Mouse (Mus musculus) hindbrain, embryonic 14.5 days (tissue): ENCODE data around the gene Aifm2. TPM values are rescaled to one million over a fixed set of nuclear protein-coding genes. Genes with fewer than 3 reads are reported as not detected.

ENCODE experiments used
- ATAC-seq: fragments of 200-750 bp; cut with Nextera tagmentation; 2 replicates; pipeline ENCODE4 v1.8.0; 2017; ENCODE audit warnings: moderate number of reproducible peaks, mild to moderate bottlenecking, moderate TSS enrichment, moderate library complexity; ENCODE audit not compliant: low FRiP score
- DNase-seq: peaks from one replicate; pipeline ENCODE4 v3.0.0-alpha.2; 2015; ENCODE audit warnings: low spot score
- H3K27ac ChIP-seq: fragments of 300-500 bp; sonication (generic); 2 replicates; pipeline ENCODE4 v1.5.1; 2014; ENCODE audit warnings: mild to moderate bottlenecking, moderate library complexity
- H3K27me3 ChIP-seq: fragments of 300-500 bp; sonication (generic); 2 replicates; pipeline ENCODE4 v1.6.1; 2014; ENCODE audit warnings: mild to moderate bottlenecking, low read length, mixed read lengths; ENCODE audit not compliant: control insufficient read depth, insufficient read depth
- H3K36me3 ChIP-seq: fragments of 300-500 bp; sonication (generic); replicated peaks from 2 replicates; pipeline ENCODE4 v1.6.1; 2014; ENCODE audit not compliant: control insufficient read depth, insufficient read depth
- H3K4me1 ChIP-seq: fragments of 300-500 bp; sonication (generic); replicated peaks from 2 replicates; pipeline ENCODE4 v1.6.1; 2014; ENCODE audit warnings: antibody characterized with exemption, low read length, mixed read lengths; ENCODE audit not compliant: control insufficient read depth, insufficient read depth
- H3K4me2 ChIP-seq: fragments of 300-500 bp; sonication (generic); replicated peaks from 2 replicates; pipeline ENCODE4 v1.6.1; 2014; ENCODE audit warnings: mild to moderate bottlenecking, moderate library complexity
- H3K4me3 ChIP-seq: fragments of 300-500 bp; sonication (generic); replicated peaks from 2 replicates; pipeline ENCODE4 v1.5.1; 2014; ENCODE audit warnings: mild to moderate bottlenecking, low read length
- H3K9ac ChIP-seq: fragments of 300-500 bp; sonication (generic); 2 replicates; pipeline ENCODE4 v1.6.1; 2014
- H3K9me3 ChIP-seq: fragments of 300-500 bp; sonication (generic); 2 replicates; pipeline ENCODE4 v1.6.1; 2016; ENCODE audit warnings: low read length; ENCODE audit not compliant: control insufficient read depth
- WGBS: fragments of 180-500 bp; shearing (Covaris S2); extraction: QIAGEN DNeasy Blood & Tissue Kit; methylation state at CpG from one replicate; pipeline ENCODE4 v1.1.7; 2014; 5-methylcytosine and 5-hydroxymethylcytosine counted together
- polyA plus RNA-seq: library from polyadenylated mRNA; unstranded; fragments of >200 nt; fragmentation: Nextera tagmentation; extraction: Ambion mirVana; gene quantifications from 2 replicates; pipeline ENCODE4 v1.2.1, GENCODE M21; 2014

The Aifm2 gene
- polyA plus RNA-seq, 1 experiment from 2014 or later: 11.9 TPM

- H3K9ac ChIP-seq: no peak overlapping the region
- no peak overlapping the region for H3K4me2 ChIP-seq
- no peak for DNase-seq
- ATAC-seq: no peak
- peaks cover 24% of the 10 kb centered on the region for H3K36me3 ChIP-seq
- 43% methylated on average over 3 of the region's 3 CpGs for WGBS
- H3K9me3 ChIP-seq: no peaks in the 10 kb centered on the region
- H3K27ac ChIP-seq: no peak overlapping the region
- H3K4me1 ChIP-seq: no peaks in the 10 kb centered on the region
- H3K27me3 ChIP-seq: no peaks in the 10 kb centered on the region
- no peak overlapping the region for H3K4me3 ChIP-seq
These were observed 19.3 kb downstream of the Aifm2 start for GRCm38 (mm10) chr10:61734377-61734776.

- Histone ChIP-seq H3K4me1 (no peaks in the 10 kb centered on the region), H3K27ac (peak overlapping the region; percentile 6; the same call in 1 of the 2 replicates), H3K9me3 (no peaks in the 10 kb centered on the region), H3K4me3 (no peak overlapping the region), H3K27me3 (no peaks in the 10 kb centered on the region), H3K9ac (no peak overlapping the region), H3K4me2 (no peak overlapping the region), H3K36me3 (peaks cover 47% of the 10 kb centered on the region)
- ATAC-seq: no peak
- DNase-seq: no peak
- WGBS: 76% methylated on average over 10 of the region's 10 CpGs
These were observed 21.6 kb downstream of the Aifm2 start for GRCm38 (mm10) chr10:61736671-61737078.

- Histone ChIP-seq H3K4me1 (no peaks in the 10 kb centered on the region), H3K9me3 (no peaks in the 10 kb centered on the region), H3K4me3 (no peak overlapping the region), H3K36me3 (peaks cover 55% of the 10 kb centered on the region), H3K9ac (no peak overlapping the region), H3K27ac (no peak overlapping the region), H3K27me3 (no peaks in the 10 kb centered on the region), H3K4me2 (no peak overlapping the region)
- DNase-seq (no peak), ATAC-seq (no peak)
- 91% methylated on average over 1 of the region's 1 CpGs for WGBS
These were observed 22.5 kb downstream of the Aifm2 start for GRCm38 (mm10) chr10:61737537-61737936.

- 99% methylated on average over 4 of the region's 4 CpGs for WGBS
- H3K36me3 ChIP-seq: peaks cover 61% of the 10 kb centered on the region
These were observed 23.1 kb downstream of the Aifm2 start for GRCm38 (mm10) chr10:61738126-61738525.

GRCm38 (mm10) chr10:61741306-61741705 is 26.2 kb downstream of the Aifm2 start:
- no peaks in the 10 kb centered on the region for H3K4me1 ChIP-seq
- peaks cover 93% of the 10 kb centered on the region for H3K36me3 ChIP-seq
- DNase-seq (no peak), ATAC-seq (no peak)
- H3K4me2 ChIP-seq: no peak overlapping the region
- H3K27me3 ChIP-seq: no peaks in the 10 kb centered on the region
- H3K9ac ChIP-seq: no peak overlapping the region
- H3K27ac ChIP-seq: no peak overlapping the region
- no peak overlapping the region for H3K4me3 ChIP-seq
- 0 out of 2 replicates have a peak, but pooled peaks cover 3% of the 10 kb centered on the region for H3K9me3 ChIP-seq
- 96% methylated on average over 1 of the region's 1 CpGs for WGBS

More at GRCm38 (mm10) chr10:61738126-61738525, 23.1 kb downstream of the Aifm2 start:
- Histone ChIP-seq H3K4me3 (no peak overlapping the region), H3K9me3 (no peaks in the 10 kb centered on the region), H3K9ac (no peak overlapping the region), H3K27me3 (no peaks in the 10 kb centered on the region), H3K4me2 (no peak overlapping the region), H3K27ac (no peak overlapping the region), H3K4me1 (no peaks in the 10 kb centered on the region)
- DNase-seq: no peak
- no peak for ATAC-seq

- Histone ChIP-seq H3K4me1 (no peaks in the 10 kb centered on the region), H3K4me2 (no peak overlapping the region), H3K27ac (no peak overlapping the region), H3K27me3 (no peaks in the 10 kb centered on the region), H3K4me3 (no peak overlapping the region), H3K9ac (no peak overlapping the region), H3K36me3 (peaks cover 99% of the 10 kb centered on the region), H3K9me3 (0 out of 2 replicates have a peak, but pooled peaks cover 3% of the 10 kb centered on the region)
- ATAC-seq (no peak), DNase-seq (no peak)
- WGBS: 92% methylated on average over 4 of the region's 4 CpGs
These were observed 26.8 kb downstream of the Aifm2 start for GRCm38 (mm10) chr10:61741873-61742272.

- Histone ChIP-seq H3K27me3 (no peaks in the 10 kb centered on the region), H3K9ac (no peak overlapping the region), H3K9me3 (0 out of 2 replicates have a peak, but pooled peaks cover 3% of the 10 kb centered on the region), H3K4me2 (no peak overlapping the region), H3K27ac (no peak overlapping the region), H3K36me3 (peaks cover 100% of the 10 kb centered on the region), H3K4me3 (no peak overlapping the region), H3K4me1 (no peaks in the 10 kb centered on the region)
- WGBS: 95% methylated on average over 8 of the region's 8 CpGs
- DNase-seq (no peak), ATAC-seq (no peak)
These were observed 27.3 kb downstream of the Aifm2 start for GRCm38 (mm10) chr10:61742336-61742735.

GRCm38 (mm10) chr10:61745133-61745532 is 30.1 kb downstream of the Aifm2 start:
- ATAC-seq (no peak), DNase-seq (peak; percentile 64)
- Histone ChIP-seq H3K4me2 (no peak overlapping the region), H3K27me3 (no peaks in the 10 kb centered on the region), H3K27ac (no peak overlapping the region), H3K4me1 (no peaks in the 10 kb centered on the region), H3K9me3 (0 out of 2 replicates have a peak, but pooled peaks cover 3% of the 10 kb centered on the region), H3K9ac (no peak overlapping the region), H3K4me3 (no peak overlapping the region), H3K36me3 (peaks cover 99% of the 10 kb centered on the region)
- WGBS: 94% methylated on average over 4 of the region's 4 CpGs

- 80% methylated on average over 13 of the region's 13 CpGs for WGBS
- no peak overlapping the region for H3K4me3 ChIP-seq
- H3K4me2 ChIP-seq: no peak overlapping the region
- DNase-seq: no peak
- H3K4me1 ChIP-seq: no peaks in the 10 kb centered on the region
- H3K36me3 ChIP-seq: peaks cover 99% of the 10 kb centered on the region
- H3K9ac ChIP-seq: no peak overlapping the region
- H3K27me3 ChIP-seq: no peaks in the 10 kb centered on the region
- no peak for ATAC-seq
- 0 out of 2 replicates have a peak, but pooled peaks cover 3% of the 10 kb centered on the region for H3K9me3 ChIP-seq
- H3K27ac ChIP-seq: no peak overlapping the region
These were observed 32.2 kb downstream of the Aifm2 start for GRCm38 (mm10) chr10:61747302-61747701.

- H3K36me3 ChIP-seq: peaks cover 99% of the 10 kb centered on the region
- H3K9me3 ChIP-seq: 0 out of 2 replicates have a peak, but pooled peaks cover 3% of the 10 kb centered on the region
- no peak overlapping the region for H3K4me2 ChIP-seq
- WGBS: 78% methylated on average over 9 of the region's 9 CpGs
- H3K4me1 ChIP-seq: no peaks in the 10 kb centered on the region
- DNase-seq (no peak), ATAC-seq (no peak)
- H3K4me3 ChIP-seq: no peak overlapping the region
- no peak overlapping the region for H3K27ac ChIP-seq
- H3K27me3 ChIP-seq: no peaks in the 10 kb centered on the region
- no peak overlapping the region for H3K9ac ChIP-seq
These were observed 35.0 kb downstream of the Aifm2 start for GRCm38 (mm10) chr10:61750014-61750413.
